Mouse (Mus musculus) heart, embryonic 15.5 days (tissue): ENCODE measurements at regions not wholly inside any gene's neighbourhood (a gene's known extent, or its start where the extent isn't known, plus 50 kb on each side); places are given as distances from the start of the nearest gene placed in this dataset.

Experiments
- ATAC-seq: fragments of 200-750 bp; cut with Nextera tagmentation; replicated peaks from 2 replicates; pipeline ENCODE4 v1.8.0; 2017; ENCODE audit warnings: low read depth, moderate TSS enrichment; ENCODE audit not compliant: insufficient number of reproducible peaks, insufficient read depth, low FRiP score
- H3K27ac ChIP-seq: fragments of 300-500 bp; sonication (generic); 2 replicates; pipeline ENCODE4 v1.5.1; 2015; ENCODE audit warnings: mild to moderate bottlenecking, inconsistent platforms
- H3K27me3 ChIP-seq: fragments of 300-500 bp; sonication (generic); 2 replicates; pipeline ENCODE4 v1.6.1; 2015; ENCODE audit warnings: inconsistent platforms
- H3K36me3 ChIP-seq: fragments of 300-500 bp; sonication (generic); 2 replicates; pipeline ENCODE4 v1.6.1; 2015; ENCODE audit warnings: mild to moderate bottlenecking, inconsistent platforms
- H3K4me1 ChIP-seq: fragments of 300-500 bp; sonication (generic); replicated peaks from 2 replicates; pipeline ENCODE4 v1.6.1; 2015; ENCODE audit warnings: inconsistent platforms
- H3K4me2 ChIP-seq: fragments of 300-500 bp; sonication (generic); 2 replicates; pipeline ENCODE4 v1.6.1; 2015; ENCODE audit warnings: inconsistent platforms, mild to moderate bottlenecking, moderate library complexity
- H3K4me3 ChIP-seq: fragments of 300-500 bp; sonication (generic); 2 replicates; pipeline ENCODE4 v1.5.1; 2015; ENCODE audit warnings: mild to moderate bottlenecking, inconsistent platforms
- H3K9ac ChIP-seq: fragments of 300-500 bp; sonication (generic); 2 replicates; pipeline ENCODE4 v1.6.1; 2015; ENCODE audit warnings: mild to moderate bottlenecking, inconsistent platforms
- H3K9me3 ChIP-seq: fragments of 300-500 bp; sonication (generic); replicated peaks from 2 replicates; pipeline ENCODE4 v1.6.1; 2016; ENCODE audit warnings: inconsistent platforms
- WGBS: fragments of 180-500 bp; shearing (Covaris S2); methylation state at CpG from one replicate; pipeline ENCODE4 v1.1.7; 2015; ENCODE audit warnings: mixed read lengths; 5-methylcytosine and 5-hydroxymethylcytosine counted together

DNA sequence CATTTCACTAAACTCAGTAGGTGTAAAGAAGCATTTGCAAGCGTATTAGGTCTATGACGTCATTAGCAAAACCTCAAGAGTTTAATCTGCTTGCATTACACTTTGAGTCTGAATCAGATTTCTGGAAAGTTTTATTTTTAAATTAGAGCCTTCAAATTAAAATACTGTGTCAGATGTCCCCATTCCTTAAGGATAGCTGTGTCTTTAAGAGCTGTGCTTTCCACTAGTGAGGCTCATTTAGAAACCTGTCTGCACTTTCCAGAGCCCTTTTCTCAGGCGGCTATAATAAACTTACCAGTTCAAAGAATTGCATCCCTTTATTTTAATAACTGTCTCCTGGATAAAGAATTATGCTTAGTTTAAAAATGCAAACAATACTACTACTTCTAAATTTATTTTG lies 285.0 kb downstream of the Gpd2 start:
- 85% methylated on average over 3 of the region's 3 CpGs for WGBS

DNA sequence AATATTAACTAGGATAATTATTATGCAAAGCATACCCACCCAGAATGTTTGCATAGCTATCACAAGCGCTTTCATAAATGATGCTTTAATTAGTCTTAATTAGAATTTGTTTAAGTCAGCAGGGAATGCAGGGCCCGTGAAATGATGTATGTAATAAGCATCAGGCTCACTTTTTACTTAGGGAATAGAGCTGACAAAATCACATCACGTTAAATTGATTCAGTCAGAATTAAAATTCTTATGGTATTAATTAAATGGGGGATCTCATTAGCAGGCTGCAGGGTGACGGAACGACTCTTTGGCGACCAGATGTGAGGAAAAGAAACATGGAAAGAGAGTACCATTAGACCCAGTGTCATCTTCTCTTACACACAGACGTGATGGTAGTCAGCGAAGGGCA lies 285.5 kb downstream of the Gpd2 start:
- Histone ChIP-seq H3K27me3 (no peaks in the 10 kb centered on the region), H3K4me2 (no peak overlapping the region), H3K9ac (no peak overlapping the region), H3K4me3 (no peak overlapping the region), H3K36me3 (no peaks in the 10 kb centered on the region), H3K9me3 (no peaks in the 10 kb centered on the region), H3K4me1 (no peaks in the 10 kb centered on the region), H3K27ac (no peak overlapping the region)
- no peak for ATAC-seq
- WGBS = 81% methylated on average over 8 of the region's 8 CpGs

More for the DNA sequence above, 285.0 kb downstream of the Gpd2 start:
- H3K27ac ChIP-seq = no peak overlapping the region
- no peaks in the 10 kb centered on the region for H3K4me1 ChIP-seq
- no peak overlapping the region for H3K9ac ChIP-seq
- H3K4me3 ChIP-seq = no peak overlapping the region
- H3K36me3 ChIP-seq = no peaks in the 10 kb centered on the region
- H3K27me3 ChIP-seq = no peaks in the 10 kb centered on the region
- no peaks in the 10 kb centered on the region for H3K9me3 ChIP-seq
- no peak overlapping the region for H3K4me2 ChIP-seq
- no peak for ATAC-seq

DNA sequence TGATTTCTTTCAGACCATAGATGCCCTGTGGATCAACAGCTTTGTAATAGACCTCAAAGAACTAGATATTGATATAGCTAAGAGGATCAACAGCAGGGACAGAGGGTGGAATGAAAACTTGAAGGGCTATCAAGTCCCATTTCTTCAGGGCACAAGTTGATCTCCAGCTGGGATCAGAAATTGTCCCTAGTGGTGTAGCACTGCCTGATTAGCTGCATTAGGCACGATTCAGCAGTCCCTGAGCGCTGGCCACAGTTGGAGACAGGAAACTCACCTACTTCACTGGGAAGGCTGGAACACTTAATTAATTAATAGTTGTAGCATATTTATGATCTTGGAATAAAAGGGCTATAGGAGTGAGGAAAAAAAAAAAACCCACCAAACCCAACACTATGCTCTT lies 290.5 kb downstream of the Gpd2 start:
- Histone ChIP-seq H3K4me3 (no peak overlapping the region), H3K9ac (no peak overlapping the region), H3K27ac (no peak overlapping the region), H3K4me2 (no peak overlapping the region), H3K27me3 (no peaks in the 10 kb centered on the region), H3K9me3 (no peaks in the 10 kb centered on the region), H3K4me1 (no peaks in the 10 kb centered on the region), H3K36me3 (no peaks in the 10 kb centered on the region)
- WGBS = 67% methylated on average over 2 of the region's 2 CpGs
- no peak for ATAC-seq

DNA sequence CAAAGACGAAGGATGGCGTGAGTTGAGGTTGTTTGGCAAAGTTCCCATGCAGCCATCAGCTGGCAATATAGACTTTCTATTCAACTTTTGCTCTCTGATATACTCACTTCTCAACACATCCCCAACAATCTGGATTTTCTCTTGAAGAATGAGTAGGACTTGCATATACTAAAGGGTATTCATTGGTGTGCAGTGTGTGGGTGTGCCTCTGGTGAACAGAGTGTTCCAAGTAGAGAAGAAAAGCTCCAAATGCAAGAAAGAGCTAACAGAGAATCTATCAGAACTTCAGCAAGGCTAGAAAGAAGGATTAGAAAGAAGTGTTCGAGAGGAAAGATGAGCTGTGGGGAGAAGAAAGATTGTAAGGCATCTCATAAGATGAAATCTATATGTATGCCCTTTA lies 302.4 kb downstream of the Gpd2 start:
- Histone ChIP-seq H3K36me3 (no peaks in the 10 kb centered on the region), H3K4me3 (no peak overlapping the region), H3K4me1 (no peaks in the 10 kb centered on the region), H3K4me2 (no peak overlapping the region), H3K27me3 (no peaks in the 10 kb centered on the region), H3K9ac (no peak overlapping the region), H3K9me3 (no peaks in the 10 kb centered on the region; the same call in 1 of the 2 replicates), H3K27ac (no peak overlapping the region)
- ATAC-seq = no peak
- 75% methylated on average over 3 of the region's 3 CpGs for WGBS

DNA sequence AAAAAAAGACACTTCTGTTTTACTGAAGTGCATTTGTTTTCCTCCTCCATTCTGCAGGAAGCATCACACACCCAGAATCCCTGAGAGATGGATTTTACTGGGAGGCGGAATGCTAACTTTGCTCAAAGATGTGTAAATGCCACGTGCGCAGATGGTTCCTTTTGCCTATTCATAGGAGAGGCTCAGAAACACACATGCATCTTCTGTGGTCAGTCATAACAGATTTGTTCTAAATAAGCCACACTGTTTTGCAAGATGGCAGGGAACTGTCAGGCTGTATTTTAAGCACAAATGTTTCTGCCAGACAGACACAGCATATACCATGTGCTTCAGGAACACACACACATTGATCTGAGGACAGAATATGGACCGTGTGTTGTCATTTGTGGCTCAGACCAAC lies 327.8 kb downstream of the Gpd2 start:
- Histone ChIP-seq H3K4me3 (no peak overlapping the region), H3K36me3 (no peaks in the 10 kb centered on the region), H3K27me3 (no peaks in the 10 kb centered on the region), H3K4me2 (no peak overlapping the region), H3K9ac (no peak overlapping the region), H3K27ac (no peak overlapping the region), H3K9me3 (no peaks in the 10 kb centered on the region), H3K4me1 (no peaks in the 10 kb centered on the region)
- no peak for ATAC-seq
- 88% methylated on average over 4 of the region's 4 CpGs for WGBS

DNA sequence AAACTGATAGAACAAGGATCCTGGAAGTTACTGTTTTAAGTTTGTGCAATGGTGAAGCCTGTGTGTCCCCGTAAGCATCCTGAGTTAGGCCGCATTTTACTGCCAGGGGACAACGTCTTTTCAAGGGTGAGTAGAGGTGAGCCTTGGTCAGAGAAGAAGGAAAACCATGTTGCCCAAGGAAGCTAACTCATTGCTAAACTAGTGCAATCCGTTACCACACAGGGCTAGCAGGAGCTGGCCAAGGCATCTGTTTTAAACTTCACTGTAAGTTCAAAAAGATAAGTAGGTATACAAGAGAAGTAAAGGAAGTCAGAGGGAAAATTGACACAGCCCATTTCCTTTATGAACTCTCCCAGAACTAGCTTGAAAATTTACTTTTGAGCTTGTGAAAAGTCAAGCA lies 328.7 kb downstream of the Gpd2 start:
- no peaks in the 10 kb centered on the region for H3K27me3 ChIP-seq
- no peak overlapping the region for H3K4me2 ChIP-seq
- no peaks in the 10 kb centered on the region for H3K9me3 ChIP-seq
- no peak overlapping the region for H3K9ac ChIP-seq
- ATAC-seq = no peak
- no peaks in the 10 kb centered on the region for H3K36me3 ChIP-seq
- WGBS = 79% methylated on average over 4 of the region's 4 CpGs
- no peaks in the 10 kb centered on the region for H3K4me1 ChIP-seq
- no peak overlapping the region for H3K27ac ChIP-seq
- no peak overlapping the region for H3K4me3 ChIP-seq

DNA sequence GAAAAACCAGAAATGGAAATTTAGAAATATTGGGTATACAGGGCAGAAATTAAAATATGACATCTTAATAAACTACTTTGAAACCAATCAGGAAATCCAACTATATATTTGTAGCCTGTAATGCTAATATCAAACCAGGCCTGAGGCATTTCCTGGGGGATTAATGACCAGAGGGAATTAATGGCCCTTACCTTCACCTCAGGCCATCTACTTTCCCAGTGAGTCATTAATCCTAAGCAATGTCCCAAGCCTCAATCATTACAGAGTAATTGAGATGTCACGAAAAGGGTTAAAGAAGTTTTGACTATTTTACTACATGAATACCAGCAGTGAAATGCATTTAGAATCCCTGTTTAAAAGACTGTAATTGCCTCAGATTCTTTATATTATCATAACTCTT lies 329.7 kb downstream of the Gpd2 start:
- ATAC-seq = no peak
- H3K4me1 ChIP-seq = no peaks in the 10 kb centered on the region
- no peak overlapping the region for H3K4me3 ChIP-seq
- 83% methylated on average over 1 of the region's 1 CpGs for WGBS
- H3K36me3 ChIP-seq = no peaks in the 10 kb centered on the region
- H3K9ac ChIP-seq = no peak overlapping the region
- H3K4me2 ChIP-seq = no peak overlapping the region
- no peaks in the 10 kb centered on the region for H3K9me3 ChIP-seq
- no peaks in the 10 kb centered on the region for H3K27me3 ChIP-seq
- H3K27ac ChIP-seq = no peak overlapping the region

DNA sequence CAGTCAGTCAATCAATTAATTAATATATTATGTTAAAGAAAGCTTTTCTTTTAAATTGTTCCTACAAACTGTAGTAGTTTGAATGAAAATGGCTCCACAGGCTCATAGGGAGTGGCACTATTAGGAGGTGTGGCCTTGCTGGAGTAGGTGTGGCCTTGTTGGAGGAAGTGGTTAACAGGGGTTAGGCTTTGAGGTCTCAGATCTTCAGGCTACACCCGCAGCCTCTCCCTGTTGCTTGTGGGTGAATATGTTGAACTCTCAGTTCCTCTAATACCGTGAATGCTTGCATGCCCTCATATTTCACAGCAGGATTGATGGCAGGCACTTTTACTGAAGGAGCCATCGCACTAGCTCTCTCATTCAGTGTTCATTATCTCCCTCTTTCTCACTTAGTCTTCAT lies 349.6 kb downstream of the Gpd2 start:
- H3K4me1 ChIP-seq = no peaks in the 10 kb centered on the region
- H3K9ac ChIP-seq = no peak overlapping the region
- H3K4me3 ChIP-seq = no peak overlapping the region
- H3K36me3 ChIP-seq = no peaks in the 10 kb centered on the region
- no peaks in the 10 kb centered on the region for H3K27me3 ChIP-seq
- no peak for ATAC-seq
- H3K4me2 ChIP-seq = no peak overlapping the region
- no peaks in the 10 kb centered on the region for H3K9me3 ChIP-seq
- H3K27ac ChIP-seq = no peak overlapping the region
- WGBS = 83% methylated on average over 3 of the region's 3 CpGs

DNA sequence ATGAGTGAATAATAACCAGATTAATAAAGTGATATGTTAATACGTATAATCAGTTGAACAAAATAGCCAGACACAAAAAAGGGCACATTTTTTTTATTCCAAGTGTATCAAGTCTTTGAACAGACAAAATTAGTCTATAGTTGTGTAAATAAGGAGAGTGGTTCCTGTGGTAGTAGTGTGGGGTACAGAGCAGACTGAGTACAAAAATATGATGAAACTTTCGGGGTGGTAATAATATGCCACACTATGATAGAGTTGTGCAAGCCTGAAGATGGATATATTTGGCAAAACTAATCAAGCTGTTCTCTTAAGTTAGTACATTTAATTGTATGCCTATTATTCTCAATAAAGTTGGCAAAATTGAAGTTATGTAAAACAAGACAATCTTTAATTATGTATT lies 356.1 kb downstream of the Gpd2 start:
- H3K36me3 ChIP-seq = no peaks in the 10 kb centered on the region
- H3K27ac ChIP-seq = no peak overlapping the region
- no peak for ATAC-seq
- WGBS = 81% methylated on average over 2 of the region's 2 CpGs
- no peaks in the 10 kb centered on the region for H3K4me1 ChIP-seq
- no peak overlapping the region for H3K4me2 ChIP-seq
- H3K27me3 ChIP-seq = no peaks in the 10 kb centered on the region
- no peaks in the 10 kb centered on the region for H3K9me3 ChIP-seq
- H3K9ac ChIP-seq = no peak overlapping the region
- no peak overlapping the region for H3K4me3 ChIP-seq

DNA sequence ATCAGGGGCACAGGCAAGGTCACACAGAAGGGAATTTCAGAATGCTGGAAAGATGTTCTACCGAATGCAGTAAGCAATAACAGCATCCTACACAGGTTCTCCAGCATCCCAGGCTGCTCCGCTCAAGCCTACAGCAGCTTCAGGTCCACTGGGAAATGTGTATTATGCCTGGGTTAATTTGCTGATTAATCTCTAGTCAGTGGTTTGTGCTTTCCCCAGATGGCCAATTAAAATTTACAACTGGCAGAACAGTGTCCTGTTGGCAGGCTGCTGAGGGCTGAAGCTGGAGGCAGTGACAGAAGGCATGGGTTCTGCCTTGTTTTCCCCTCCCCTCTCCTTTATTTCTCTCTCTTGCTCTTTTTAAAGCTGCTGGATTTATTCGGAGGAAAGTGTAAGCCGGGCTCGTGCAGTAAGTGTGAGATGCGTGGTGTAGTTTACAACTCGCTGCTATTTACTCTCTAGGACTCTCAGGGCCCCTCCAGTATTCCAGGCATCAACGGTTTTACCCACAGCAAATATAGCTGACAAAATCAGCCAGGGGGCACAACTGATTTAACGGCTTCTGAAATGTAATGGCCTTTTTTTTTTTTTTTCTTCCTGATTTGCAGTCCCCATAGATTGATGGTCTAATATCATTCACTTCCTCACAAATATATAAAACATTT lies 360.4 kb downstream of the Gpd2 start:
- Histone ChIP-seq H3K9me3 (no peaks in the 10 kb centered on the region), H3K27me3 (no peaks in the 10 kb centered on the region), H3K4me1 (no peaks in the 10 kb centered on the region), H3K4me2 (no peak overlapping the region), H3K9ac (no peak overlapping the region), H3K27ac (no peak overlapping the region), H3K4me3 (no peak overlapping the region), H3K36me3 (no peaks in the 10 kb centered on the region)
- 46% methylated on average over 9 of the region's 9 CpGs for WGBS
- ATAC-seq = no peak

DNA sequence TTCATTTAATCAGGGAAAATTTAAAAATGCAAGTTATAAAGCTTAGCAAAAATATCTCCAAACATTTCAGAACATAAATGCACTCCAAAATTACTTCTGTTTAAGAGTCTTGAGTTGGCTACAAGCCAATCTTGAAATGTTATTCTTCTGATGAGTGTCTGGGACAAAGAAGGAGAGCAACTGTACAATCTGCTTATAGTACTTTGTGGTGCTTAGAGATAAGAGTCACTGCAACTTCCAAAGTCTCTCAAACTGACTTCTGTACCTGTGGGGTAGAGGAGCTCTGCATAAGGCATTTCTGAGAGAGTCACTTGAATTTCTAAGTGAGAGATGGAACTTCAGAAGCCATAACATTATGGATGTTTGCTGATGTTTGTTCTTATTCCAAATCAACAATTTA lies 374.2 kb downstream of the Gpd2 start:
- ATAC-seq = no peak
- Histone ChIP-seq H3K4me1 (no peaks in the 10 kb centered on the region), H3K4me3 (no peak overlapping the region), H3K27ac (no peak overlapping the region), H3K36me3 (no peaks in the 10 kb centered on the region), H3K27me3 (no peaks in the 10 kb centered on the region), H3K9me3 (no peaks in the 10 kb centered on the region), H3K4me2 (no peak overlapping the region), H3K9ac (no peak overlapping the region)

DNA sequence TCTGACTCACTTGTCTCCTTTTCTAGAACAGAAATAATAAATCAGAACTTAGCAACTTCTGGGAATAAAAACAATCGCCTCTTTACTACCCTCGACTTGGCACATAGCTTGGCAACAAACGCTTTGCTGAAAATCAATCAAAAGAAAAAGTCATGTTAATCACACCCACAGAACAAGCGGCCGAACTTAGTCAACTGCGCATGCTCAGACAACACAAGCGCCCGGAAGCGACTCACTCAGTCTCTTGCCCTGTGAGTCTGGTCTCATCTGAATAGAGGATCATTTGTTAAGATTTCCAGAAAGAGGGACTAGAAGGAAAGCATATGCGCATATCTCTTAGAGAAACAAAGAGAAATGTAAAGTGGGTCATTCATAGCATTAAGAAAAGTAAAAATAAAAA lies 375.8 kb downstream of the Gpd2 start:
- Histone ChIP-seq H3K36me3 (no peaks in the 10 kb centered on the region), H3K4me2 (no peak overlapping the region)
- 63% methylated on average over 10 of the region's 10 CpGs for WGBS

More for the DNA sequence above, 375.8 kb downstream of the Gpd2 start:
- no peak for ATAC-seq
- Histone ChIP-seq H3K9me3 (no peaks in the 10 kb centered on the region), H3K27me3 (no peaks in the 10 kb centered on the region), H3K4me1 (no peaks in the 10 kb centered on the region), H3K9ac (no peak overlapping the region), H3K27ac (no peak overlapping the region), H3K4me3 (no peak overlapping the region)
